Mouse (Mus musculus) myocyte (in vitro differentiated cells): ENCODE results near the gene Mynn.

Source experiments
- CEBPB ChIP-seq: IDR thresholded peaks from 2 replicates; pipeline ENCODE4 v1.6.1; 2011; ENCODE audit warnings: mild to moderate bottlenecking, moderate library complexity; ENCODE audit not compliant: poor library complexity, insufficient read depth, severe bottlenecking
- E2F4 ChIP-seq: IDR thresholded peaks from one replicate; pipeline ENCODE4 v1.6.1; 2011; ENCODE audit warnings: mild to moderate bottlenecking, control low read depth, moderate library complexity; ENCODE audit not compliant: insufficient read depth
- MAX ChIP-seq: IDR thresholded peaks from one replicate; pipeline ENCODE4 v1.6.1; 2011; ENCODE audit warnings: low read depth, mild to moderate bottlenecking, control low read depth
- MYOD1 ChIP-seq, 3 experiments: IDR thresholded peaks; one replicate each; pipeline ENCODE4 v1.6.1; 2011; ENCODE audit warnings: control low read depth in 2 of 3, low read depth in 2 of 3, mild to moderate bottlenecking in 2 of 3, moderate library complexity in 1 of 3; ENCODE audit not compliant: insufficient read length in 2 of 3, control insufficient read depth in 1 of 3
- MYOG ChIP-seq, 3 experiments: IDR thresholded peaks; one replicate each; pipeline ENCODE4 v1.6.1; 2011; ENCODE audit warnings: control low read depth in 2 of 3, low read depth in 2 of 3, mild to moderate bottlenecking in 2 of 3; ENCODE audit not compliant: insufficient read length in 2 of 3, control insufficient read depth in 1 of 3, insufficient read depth in 1 of 3
- POLR2A ChIP-seq: IDR thresholded peaks from one replicate; pipeline ENCODE4 v1.6.1; 2011; ENCODE audit warnings: low read depth, mild to moderate bottlenecking, control low read depth, moderate library complexity; ENCODE audit not compliant: insufficient read length
- POLR2AphosphoS2 ChIP-seq: IDR thresholded peaks from one replicate; pipeline ENCODE4 v1.6.1; 2011; ENCODE audit warnings: low read depth, control low read depth; ENCODE audit not compliant: insufficient read length
- REST ChIP-seq: IDR thresholded peaks from one replicate; pipeline ENCODE4 v1.6.1; 2011; ENCODE audit warnings: mild to moderate bottlenecking, control low read depth, moderate library complexity; ENCODE audit not compliant: insufficient read depth, insufficient read length
- TCF12 ChIP-seq: IDR thresholded peaks from one replicate; pipeline ENCODE4 v1.6.1; 2011; ENCODE audit warnings: mild to moderate bottlenecking, control low read depth; ENCODE audit not compliant: poor library complexity, insufficient read depth, severe bottlenecking
- TCF3 ChIP-seq: IDR thresholded peaks from one replicate; pipeline ENCODE4 v1.6.1; 2011; ENCODE audit warnings: low read depth, control low read depth; ENCODE audit not compliant: insufficient read length
- USF1 ChIP-seq: IDR thresholded peaks from one replicate; pipeline ENCODE4 v1.6.1; 2011; ENCODE audit warnings: low read depth, mild to moderate bottlenecking, control low read depth, moderate library complexity

- TF ChIP-seq MYOD1 (IDR thresholded peaks at IDR 0.05; ENCODE audit: control insufficient read depth in 1 of 3, insufficient read length in 2 of 3, low read depth in 2 of 3) (no peak), MYOG (IDR thresholded peaks at IDR 0.05; ENCODE audit: control insufficient read depth in 1 of 3, insufficient read depth in 1 of 3, insufficient read length in 2 of 3, low read depth in 2 of 3) (no peak), POLR2A (no peak), USF1 (no peak), TCF12 (no peak), POLR2AphosphoS2 (no peak), MAX (no peak), E2F4 (no peak), CEBPB (no peak), TCF3 (no peak), REST (no peak)
Measured at GRCm38 (mm10) chr3:30635629-30636028, 33.8 kb downstream of the Mynn start.
